Mouse (Mus musculus) layer of hippocampus, postnatal 10 days (tissue): ENCODE results near the gene Spsb1. TPM values are rescaled to one million over a fixed set of nuclear protein-coding genes. Genes with fewer than 3 reads are reported as not detected.

Experiments
- DNase-seq, 2 experiments: peaks; one replicate each; pipeline ENCODE4 v3.0.0; 2021; ENCODE audit warnings: low spot score in 2 of 2
- total RNA-seq, 2 experiments: library from RNA; stranded (reverse); gene quantifications; 2 replicates each; pipeline ENCODE4 v1.2.3; 2021

Gene Spsb1
- total RNA-seq, 2 experiments from 2014 or later: 16.7 to 19.9 TPM

- DNase-seq: no peak
Observed at GRCm38 (mm10) chr4:149860393-149860792, 94.5 kb downstream of the Spsb1 start.

GRCm38 (mm10) chr4:149858584-149858983 is 96.3 kb downstream of the Spsb1 start:
- DNase-seq: no peak

- DNase-seq: no peak
Observed at GRCm38 (mm10) chr4:149858097-149858496, 96.7 kb downstream of the Spsb1 start.

GRCm38 (mm10) chr4:149857688-149858087 is 97.2 kb downstream of the Spsb1 start:
- DNase-seq: no peak

- peak; percentile 34 to 43 for DNase-seq
Observed at GRCm38 (mm10) chr4:149855892-149856807, 98.7 kb downstream of the Spsb1 start.

GRCm38 (mm10) chr4:149855180-149855891 is 99.5 kb downstream of the Spsb1 start:
- no peak for DNase-seq

- DNase-seq: no peak
Observed at GRCm38 (mm10) chr4:149854770-149855169, 100.1 kb downstream of the Spsb1 start.

- peak; percentile 46 to 55 for DNase-seq
Observed at GRCm38 (mm10) chr4:149854301-149854708, 100.5 kb downstream of the Spsb1 start.

- DNase-seq: no peak
Observed at GRCm38 (mm10) chr4:149853698-149854284, 101.1 kb downstream of the Spsb1 start.

GRCm38 (mm10) chr4:149851554-149851953 is 103.3 kb downstream of the Spsb1 start:
- DNase-seq: no peak

GRCm38 (mm10) chr4:149850674-149851073 is 104.2 kb downstream of the Spsb1 start:
- no peak for DNase-seq

GRCm38 (mm10) chr4:149850045-149850444 is 104.8 kb downstream of the Spsb1 start:
- no peak for DNase-seq

GRCm38 (mm10) chr4:149849035-149849434 is 105.8 kb downstream of the Spsb1 start:
- no peak for DNase-seq

- peak; percentile 38 to 52 for DNase-seq
Observed at GRCm38 (mm10) chr4:149846861-149847631, 107.8 kb downstream of the Spsb1 start.

Other genes starting within 250 kb of the Spsb1 start
- gene Tmem201, start 217.0 kb downstream of the Spsb1 start, total RNA-seq: 10 to 100 TPM; 66.7 to 66.8 TPM
- 10 to 100 TPM; 28.4 to 30.7 TPM for gene Slc25a33, start 180.8 kb downstream of the Spsb1 start, total RNA-seq
- gene H6pd, start 54.0 kb upstream of the Spsb1 start, total RNA-seq: 10 to 100 TPM; 10.7 to 12.8 TPM
- 1 to 10 TPM; 1.0 to 1.6 TPM for gene Gpr157, start 132.3 kb upstream of the Spsb1 start, total RNA-seq
- gene Slc2a5, start 164.2 kb upstream of the Spsb1 start, total RNA-seq: 1 to 10 TPM; 3.9 to 5.3 TPM
- gene Slc2a7, start 193.9 kb upstream of the Spsb1 start, total RNA-seq: not detected
- gene Car6, start 246.3 kb upstream of the Spsb1 start, total RNA-seq: not detected